Comparison of ENCODE assay signal across 8 mouse cellular contexts in genomic region chrX:42059282-42060068, GRCm38 (mm10). TPM values are rescaled to one million over a fixed set of nuclear protein-coding genes. Genes with fewer than 3 reads are reported as not detected.
DNase-seq lines count a peak whose midpoint lies in the region; ATAC-seq and TF ChIP-seq lines count a peak whose summit lies in the region.

Gene Xiap (plus strand): TSS chrX:42059679.

- no peaks in the 10 kb centered on the region for H3K27me3 ChIP-seq in limb, embryonic 11.5 days (ENCODE audit: control insufficient read depth, insufficient read depth, low read length)
- H3K27me3 ChIP-seq in limb, embryonic 10.5 days (ENCODE audit: low read depth, poor library complexity, severe bottlenecking) = no peaks in the 10 kb centered on the region
- H3K27me3 ChIP-seq in neural tube, embryonic 15.5 days (replicated peaks) = no peaks in the 10 kb centered on the region

- WGBS in limb, embryonic 11.5 days = 80% methylated on average over 5 of the region's 5 CpGs
- WGBS in limb, embryonic 10.5 days = 71% methylated on average over 5 of the region's 5 CpGs
- WGBS in neural tube, embryonic 15.5 days = 74% methylated on average over 5 of the region's 5 CpGs

- no peak within 1 kb of the TSS for H3K9ac ChIP-seq in limb, embryonic 11.5 days (ENCODE audit: low read length)
- no peak within 1 kb of the TSS for H3K9ac ChIP-seq in neural tube, embryonic 15.5 days (replicated peaks)

- TF ChIP-seq POLR2A in bone marrow macrophage, adult 2 months (IDR thresholded peaks at IDR 0.05; ENCODE audit: borderline replicate concordance, low read depth, low read length) = no peak

- no peak for ATAC-seq in limb, embryonic 11.5 days (ENCODE audit: insufficient number of reproducible peaks, low FRiP score, low TSS enrichment, low read depth)
- ATAC-seq in neural tube, embryonic 15.5 days (ENCODE audit: low FRiP score) = no peak

- intact Hi-C loops in left cerebral cortex, postnatal 14 days (cut with DNase I) = no loop called here

- no peak for TF ChIP-seq CTCF in bone marrow macrophage, adult 2 months (IDR thresholded peaks at IDR 0.05; ENCODE audit: low read depth, low read length)

- no peaks in the 10 kb centered on the region for H3K9me3 ChIP-seq in limb, embryonic 11.5 days (ENCODE audit: control insufficient read depth, low read length)
- no peaks in the 10 kb centered on the region for H3K9me3 ChIP-seq in limb, embryonic 10.5 days (replicated peaks)
- H3K9me3 ChIP-seq in neural tube, embryonic 15.5 days (replicated peaks) = no peaks in the 10 kb centered on the region

- no peaks in the 10 kb centered on the region for H3K36me3 ChIP-seq in limb, embryonic 11.5 days (ENCODE audit: control insufficient read depth, insufficient read depth, low read length)
- no peaks in the 10 kb centered on the region for H3K36me3 ChIP-seq in limb, embryonic 10.5 days
- no peaks in the 10 kb centered on the region for H3K36me3 ChIP-seq in neural tube, embryonic 15.5 days

- no peak within 1 kb of the TSS for H3K4me2 ChIP-seq in limb, embryonic 11.5 days (ENCODE audit: low read depth, severe bottlenecking)
- H3K4me2 ChIP-seq in neural tube, embryonic 15.5 days = no peak within 1 kb of the TSS

- DNase-seq in limb, embryonic 11.5 days (ENCODE audit: low spot score) = no peak
- DNase-seq in limb, embryonic 10.5 days (ENCODE audit: low spot score) = no peak
- DNase-seq in heart, adult 8-10 months (ENCODE audit: low spot score) = peak; percentile 19
- no peak for DNase-seq in left cerebral cortex, postnatal 14 days (ENCODE audit: low spot score in 2 of 2)
- no peak for DNase-seq in T-cell, adult 2 months (ENCODE audit: low spot score)
- DNase-seq in thymus, postnatal 14 days = no peak

- H3K4me3 ChIP-seq in limb, embryonic 11.5 days (ENCODE audit: low read depth, low read length) = no peak within 1 kb of the TSS
- no peak within 1 kb of the TSS for H3K4me3 ChIP-seq in limb, embryonic 10.5 days
- no peak within 1 kb of the TSS for H3K4me3 ChIP-seq in bone marrow macrophage, adult 2 months (ENCODE audit: insufficient read depth, low read length)
- no peak within 1 kb of the TSS for H3K4me3 ChIP-seq in neural tube, embryonic 15.5 days (replicated peaks)

- no peak within 1 kb of the TSS for H3K27ac ChIP-seq in limb, embryonic 11.5 days (replicated peaks; ENCODE audit: low read depth, low read length)
- no peak within 1 kb of the TSS for H3K27ac ChIP-seq in limb, embryonic 10.5 days
- no peak within 1 kb of the TSS for H3K27ac ChIP-seq in bone marrow macrophage, adult 2 months (ENCODE audit: insufficient read depth, low read depth, low read length)
- H3K27ac ChIP-seq in neural tube, embryonic 15.5 days (replicated peaks) = no peak within 1 kb of the TSS

- no peaks in the 10 kb centered on the region for H3K4me1 ChIP-seq in limb, embryonic 11.5 days (ENCODE audit: control insufficient read depth, insufficient read depth, low read length)
- H3K4me1 ChIP-seq in limb, embryonic 10.5 days = no peaks in the 10 kb centered on the region
- peaks cover 25% of the 10 kb centered on the region for H3K4me1 ChIP-seq in bone marrow macrophage, adult 2 months (ENCODE audit: control insufficient read depth, insufficient read depth, low read length)
- no peaks in the 10 kb centered on the region for H3K4me1 ChIP-seq in neural tube, embryonic 15.5 days

RNA-seq across cellular contexts. Expression of gene Xiap, which starts in this region (rescaled TPM):
- polyA plus RNA-seq in limb, embryonic 11.5 days (2014; fragmentation: Nextera tagmentation; extraction: Ambion mirVana) = 14.9 and 15.8 TPM in 2 replicates
- polyA plus RNA-seq in limb, embryonic 10.5 days (2016; fragmentation: Nextera tagmentation; extraction: Ambion mirVana) = 10.0 and 10.8 TPM in 2 replicates
- 58.2 and 61.6 TPM in 2 replicates for polyA plus RNA-seq in bone marrow macrophage, adult 2 months (2012; ENCODE audit: insufficient read depth, insufficient read length, missing spikeins)
- 10 to 100 TPM; 25.8 to 27.2 (median 25.9) TPM for total RNA-seq in heart, adult 8-10 months (2022)
- total RNA-seq in left cerebral cortex, postnatal 14 days (2021) = 10 to 100 TPM; 47.9 to 50.3 TPM
- polyA plus RNA-seq in neural tube, embryonic 15.5 days (2015; fragmentation: Nextera tagmentation; extraction: Ambion mirVana) = 11.3 and 12.0 TPM in 2 replicates
